Mouse (Mus musculus) cerebellum, postnatal 36 days (tissue): ENCODE results near the gene Tppp3.
A peak's percentile ranks its signal among the peaks of the same experiment; 100 is the strongest.

Source experiments
- DNase-seq, 2 experiments: peaks; one replicate each; pipeline ENCODE4 v3.0.0; 2021 to 2022; ENCODE audit warnings: mixed read lengths in 2 of 2

Gene Tppp3

GRCm38 (mm10) chr8:105431743-105432515 lies 39.4 kb downstream of the Tppp3 start:
- DNase-seq, result no peak

DNA sequence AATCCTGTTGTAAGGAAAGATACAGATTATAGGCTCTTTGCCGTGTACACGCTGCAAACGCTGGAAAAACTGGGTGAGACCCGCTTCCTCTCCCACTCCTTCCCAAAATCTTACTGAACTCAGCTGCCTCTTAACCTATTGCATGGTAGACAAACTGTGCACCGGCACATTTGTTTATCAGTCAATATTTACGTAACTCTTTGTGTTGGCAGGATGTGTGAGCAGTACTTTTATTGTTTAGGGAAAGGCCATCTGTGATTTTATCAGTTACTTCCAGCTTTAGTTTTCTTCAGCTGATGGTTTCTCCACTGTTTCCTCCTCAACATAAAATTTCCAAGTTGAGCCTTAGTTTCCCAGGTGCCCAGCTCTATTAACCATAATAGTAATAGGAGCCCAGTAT lies 44.4 kb downstream of the Tppp3 start:
- no peak for DNase-seq

DNA sequence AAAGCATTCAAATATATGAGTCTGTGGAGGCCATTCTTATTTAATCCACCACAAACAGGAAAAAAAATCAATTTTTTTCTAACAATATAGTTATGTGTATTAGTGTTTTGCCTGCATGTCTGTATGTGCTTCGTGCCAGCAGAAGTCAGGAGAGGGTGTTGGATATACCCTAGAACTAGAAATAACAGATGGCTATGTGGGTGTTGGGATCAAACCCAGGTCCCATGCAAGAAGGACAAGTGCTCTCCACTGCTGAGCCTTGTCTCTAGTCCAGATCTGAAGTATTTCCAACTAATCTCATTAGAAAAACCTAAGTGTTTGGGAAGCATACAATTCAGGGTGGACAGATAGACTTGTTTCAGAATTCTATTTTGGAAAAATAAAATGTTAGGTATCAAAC lies 49.3 kb downstream of the Tppp3 start:
- peak in 1 of 2 experiments; percentile 38 for DNase-seq

DNA sequence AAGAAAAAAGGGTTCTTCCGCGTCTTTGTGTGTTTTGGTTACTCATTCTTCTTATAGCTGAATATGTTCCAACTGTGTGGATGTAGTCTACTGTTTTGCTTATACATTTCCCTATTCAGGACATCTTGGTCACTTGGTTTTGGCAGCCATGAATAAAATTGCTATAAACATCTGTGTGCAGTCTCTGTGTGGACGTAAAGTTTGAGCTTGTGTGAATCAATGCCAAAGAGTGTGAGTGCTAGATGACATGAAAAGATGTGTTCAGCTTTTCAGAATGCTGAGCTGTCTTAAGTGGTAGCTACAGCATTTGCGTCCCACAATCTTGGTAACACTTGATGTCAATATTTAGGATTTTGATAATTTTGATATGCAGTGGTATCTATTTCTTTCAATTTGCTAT lies 51.5 kb downstream of the Tppp3 start:
- no peak for DNase-seq

DNA sequence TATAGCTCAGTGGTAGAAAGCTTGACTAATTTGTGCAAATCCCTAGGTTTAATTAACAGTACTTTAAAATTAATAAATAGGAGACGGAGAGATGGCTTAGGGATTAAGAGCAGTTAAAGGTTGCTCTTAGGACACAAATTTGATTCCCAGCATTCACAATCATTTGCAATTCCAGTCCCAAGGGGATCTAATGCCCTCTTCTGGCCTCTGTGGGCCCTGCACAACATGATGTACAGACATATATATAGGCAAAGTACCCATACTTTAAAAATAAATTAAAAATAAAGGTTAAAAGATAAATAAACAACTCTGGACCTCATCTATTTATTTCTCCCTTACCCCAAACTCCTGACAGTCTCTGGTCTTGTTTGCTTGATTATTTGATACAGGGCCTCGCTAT lies 52.3 kb downstream of the Tppp3 start:
- no peak for DNase-seq
